Mouse (Mus musculus) MEL (cell line): ENCODE results near the gene Nt5c3b. TPM values are rescaled to one million over a fixed set of nuclear protein-coding genes. Genes with fewer than 3 reads are reported as not detected.

Experiments used
- DNase-seq: peaks from one replicate; pipeline ENCODE4 v3.0.0; 2011; ENCODE audit warnings: low read depth, low spot score
- H3K27ac ChIP-seq: 2 replicates; pipeline ENCODE4 v1.5.1; 2012; ENCODE audit warnings: low read depth, mild to moderate bottlenecking, control low read depth, low read length, moderate library complexity; ENCODE audit not compliant: control insufficient read depth
- H3K27me3 ChIP-seq, 2 experiments: fragments of 150-350 bp in 1 of 2; sonication (generic) in 1 of 2; 2 replicates each; pipeline ENCODE4 v1.6.1; 2012; ENCODE audit warnings: low read length in 2 of 2, mild to moderate bottlenecking in 2 of 2, improper control_type of control experiment in 1 of 2, moderate library complexity in 1 of 2; ENCODE audit not compliant: insufficient read depth in 2 of 2, control insufficient read depth in 1 of 2
- H3K36me3 ChIP-seq, 2 experiments: 2 replicates each; pipeline ENCODE4 v1.6.1; 2012 to 2014; ENCODE audit warnings: low read length in 2 of 2, improper control_type of control experiment in 1 of 2, inconsistent platforms in 1 of 2, mild to moderate bottlenecking in 1 of 2; ENCODE audit not compliant: insufficient read depth in 2 of 2, control insufficient read depth in 1 of 2
- H3K4me1 ChIP-seq, 2 experiments: fragments of 150-350 bp in 1 of 2; sonication (generic) in 1 of 2; 2 replicates each; pipeline ENCODE4 v1.6.1; 2012; ENCODE audit warnings: low read length in 2 of 2, improper control_type of control experiment in 1 of 2, mild to moderate bottlenecking in 1 of 2; ENCODE audit not compliant: insufficient read depth in 2 of 2, control insufficient read depth in 1 of 2
- H3K4me3 ChIP-seq, 2 experiments: fragments of 150-350 bp in 1 of 2; sonication (generic) in 1 of 2; 2 replicates each; pipeline ENCODE4 v1.5.1; 2012; ENCODE audit warnings: low read depth in 2 of 2, low read length in 2 of 2, mild to moderate bottlenecking in 2 of 2, moderate library complexity in 2 of 2, control low read depth in 1 of 2, improper control_type of control experiment in 1 of 2; ENCODE audit not compliant: control insufficient read depth in 1 of 2, insufficient read depth in 1 of 2
- H3K79me2 ChIP-seq: 2 replicates; pipeline ENCODE4 v1.6.1; 2012; ENCODE audit warnings: mild to moderate bottlenecking, low read length, moderate library complexity; ENCODE audit not compliant: control insufficient read depth, poor library complexity, insufficient read depth
- H3K9ac ChIP-seq: 2 replicates; pipeline ENCODE4 v1.6.1; 2012; ENCODE audit warnings: low read depth, mild to moderate bottlenecking, control low read depth, low read length, moderate library complexity; ENCODE audit not compliant: control insufficient read depth, poor library complexity, severe bottlenecking
- H3K9me3 ChIP-seq: fragments of 150-350 bp; sonication (generic); replicated peaks from 2 replicates; pipeline ENCODE4 v1.6.1; 2012; ENCODE audit warnings: mild to moderate bottlenecking, low read length, improper control_type of control experiment, moderate library complexity; ENCODE audit not compliant: insufficient read depth
- BHLHE40 ChIP-seq: IDR thresholded peaks from 2 replicates; pipeline ENCODE4 v1.6.1; 2012; ENCODE audit warnings: low read depth, mild to moderate bottlenecking, inconsistent platforms, low read length, improper control_type of control experiment, borderline replicate concordance
- CHD1 ChIP-seq: IDR thresholded peaks from 2 replicates; pipeline ENCODE4 v1.6.1; 2012; ENCODE audit warnings: low read depth, mild to moderate bottlenecking, inconsistent platforms, low read length, improper control_type of control experiment
- CHD2 ChIP-seq: IDR thresholded peaks from 2 replicates; pipeline ENCODE4 v1.6.1; 2011; ENCODE audit warnings: low read length, improper control_type of control experiment
- CTCF ChIP-seq, 3 experiments: IDR thresholded peaks in 2 of 3; conservative IDR thresholded peaks in 1 of 3; 2 replicates each; pipeline ENCODE4 v1.5.1; 2011 to 2012; ENCODE audit warnings: low read length in 3 of 3, low read depth in 2 of 3, mild to moderate bottlenecking in 2 of 3, improper control_type of control experiment in 1 of 3, inconsistent platforms in 1 of 3, mixed read lengths in 1 of 3, moderate library complexity in 1 of 3; ENCODE audit not compliant: control insufficient read depth in 1 of 3, insufficient read depth in 1 of 3, poor library complexity in 1 of 3, severe bottlenecking in 1 of 3
- E2F4 ChIP-seq: IDR thresholded peaks from 2 replicates; pipeline ENCODE4 v1.6.1; 2011; ENCODE audit warnings: low read depth, low read length, improper control_type of control experiment, borderline replicate concordance
- EP300 ChIP-seq, 2 experiments: IDR thresholded peaks; 2 replicates each; pipeline ENCODE4 v1.6.1; 2011; ENCODE audit warnings: improper control_type of control experiment in 2 of 2, low read length in 2 of 2, low read depth in 1 of 2, mild to moderate bottlenecking in 1 of 2
- GABPA ChIP-seq: IDR thresholded peaks from 2 replicates; pipeline ENCODE4 v1.6.1; 2012; ENCODE audit warnings: low read depth, mild to moderate bottlenecking, inconsistent platforms, low read length, improper control_type of control experiment, moderate library complexity
- GATA1 ChIP-seq: IDR thresholded peaks from 2 replicates; pipeline ENCODE4 v1.6.1; 2011; ENCODE audit warnings: low read depth, low read length, improper control_type of control experiment
- JUND ChIP-seq: IDR thresholded peaks from 2 replicates; pipeline ENCODE4 v1.6.1; 2011; ENCODE audit warnings: low read depth, mild to moderate bottlenecking, improper control_type of control experiment, low read length
- KAT2A ChIP-seq: conservative IDR thresholded peaks from 2 replicates; pipeline ENCODE4 v1.6.1; 2012; ENCODE audit warnings: low read depth, low read length, improper control_type of control experiment, inconsistent platforms
- MAX ChIP-seq: IDR thresholded peaks from 2 replicates; pipeline ENCODE4 v1.6.1; 2011; ENCODE audit warnings: low read length, improper control_type of control experiment
- MXI1 ChIP-seq: IDR thresholded peaks from 2 replicates; pipeline ENCODE4 v1.6.1; 2011; ENCODE audit warnings: mild to moderate bottlenecking, low read depth, low read length, improper control_type of control experiment
- MYB ChIP-seq: IDR thresholded peaks from 2 replicates; pipeline ENCODE4 v1.6.1; 2011; ENCODE audit warnings: mild to moderate bottlenecking, low read depth, low read length, improper control_type of control experiment
- MYC ChIP-seq: IDR thresholded peaks from 2 replicates; pipeline ENCODE4 v1.6.1; 2011; ENCODE audit warnings: low read depth, mild to moderate bottlenecking, low read length, improper control_type of control experiment, moderate library complexity
- NELFE ChIP-seq: IDR thresholded peaks from 2 replicates; pipeline ENCODE4 v1.6.1; 2011; ENCODE audit warnings: low read depth, low read length, improper control_type of control experiment
- NRF1 ChIP-seq: IDR thresholded peaks from 2 replicates; pipeline ENCODE4 v1.6.1; 2014; ENCODE audit warnings: low read depth, mild to moderate bottlenecking, inconsistent platforms, low read length, improper control_type of control experiment, moderate library complexity; ENCODE audit not compliant: poor library complexity, insufficient read depth, severe bottlenecking
- POLR2A ChIP-seq, 2 experiments: IDR thresholded peaks; 2 replicates each; pipeline ENCODE4 v1.6.1; 2011 to 2012; ENCODE audit warnings: low read length in 2 of 2, mild to moderate bottlenecking in 2 of 2, control low read depth in 1 of 2, improper control_type of control experiment in 1 of 2, low read depth in 1 of 2, moderate library complexity in 1 of 2; ENCODE audit not compliant: control insufficient read depth in 1 of 2, insufficient read depth in 1 of 2, poor library complexity in 1 of 2
- POLR2AphosphoS2 ChIP-seq: IDR thresholded peaks from 2 replicates; pipeline ENCODE4 v1.6.1; 2011; ENCODE audit warnings: low read length, improper control_type of control experiment
- POLR2AphosphoS5 ChIP-seq: IDR thresholded peaks from 2 replicates; pipeline ENCODE4 v1.6.1; 2012; ENCODE audit warnings: low read depth, borderline replicate concordance, mild to moderate bottlenecking, inconsistent platforms, low read length, moderate library complexity, mixed read lengths
- RCOR1 ChIP-seq: IDR thresholded peaks from 2 replicates; pipeline ENCODE4 v1.6.1; 2012; ENCODE audit warnings: low read depth, mild to moderate bottlenecking, inconsistent platforms, low read length, improper control_type of control experiment
- SIN3A ChIP-seq: IDR thresholded peaks from 2 replicates; pipeline ENCODE4 v1.6.1; 2012; ENCODE audit warnings: low read length, improper control_type of control experiment, inconsistent platforms
- TAL1 ChIP-seq: IDR thresholded peaks from 2 replicates; pipeline ENCODE4 v1.6.1; 2012; ENCODE audit warnings: mild to moderate bottlenecking, inconsistent platforms, low read length, moderate library complexity, mixed read lengths
- TBP ChIP-seq: IDR thresholded peaks from 2 replicates; pipeline ENCODE4 v1.8.0; 2011; ENCODE audit warnings: low read depth, low read length, improper control_type of control experiment
- TCF12 ChIP-seq: IDR thresholded peaks from 2 replicates; pipeline ENCODE4 v1.6.1; 2014; ENCODE audit warnings: low read depth, mild to moderate bottlenecking, inconsistent platforms, low read length, improper control_type of control experiment, moderate library complexity
- UBTF ChIP-seq: IDR thresholded peaks from 2 replicates; pipeline ENCODE4 v1.6.1; 2012; ENCODE audit warnings: low read depth, mild to moderate bottlenecking, inconsistent platforms, low read length, improper control_type of control experiment, moderate library complexity, borderline replicate concordance; ENCODE audit not compliant: insufficient read depth
- USF1 ChIP-seq: IDR thresholded peaks from 2 replicates; pipeline ENCODE4 v1.6.1; 2014; ENCODE audit warnings: low read depth, mild to moderate bottlenecking, inconsistent platforms, low read length, improper control_type of control experiment, moderate library complexity
- USF2 ChIP-seq, 2 experiments: IDR thresholded peaks; 2 replicates each; pipeline ENCODE4 v1.6.1; 2011 to 2012; ENCODE audit warnings: improper control_type of control experiment in 2 of 2, low read length in 2 of 2, borderline replicate concordance in 1 of 2, inconsistent platforms in 1 of 2, low read depth in 1 of 2, mild to moderate bottlenecking in 1 of 2; ENCODE audit not compliant: insufficient read depth in 1 of 2
- ZC3H11A ChIP-seq: IDR thresholded peaks from 2 replicates; pipeline ENCODE4 v1.6.1; 2012; ENCODE audit warnings: low read depth, mild to moderate bottlenecking, inconsistent platforms, low read length, improper control_type of control experiment
- ZKSCAN1 ChIP-seq: IDR thresholded peaks from 2 replicates; pipeline ENCODE4 v1.6.1; 2012; ENCODE audit warnings: low read depth, mild to moderate bottlenecking, inconsistent platforms, low read length, improper control_type of control experiment, moderate library complexity
- ZMIZ1 ChIP-seq: IDR thresholded peaks from 2 replicates; pipeline ENCODE4 v1.6.1; 2012; ENCODE audit warnings: low read depth, mild to moderate bottlenecking, inconsistent platforms, low read length, improper control_type of control experiment, moderate library complexity
- ZNF384 ChIP-seq: IDR thresholded peaks from 2 replicates; pipeline ENCODE4 v1.6.1; 2012; ENCODE audit warnings: low read depth, mild to moderate bottlenecking, inconsistent platforms, low read length, improper control_type of control experiment
- polyA plus RNA-seq, 2 experiments: library from polyadenylated mRNA; stranded (reverse) in 1 of 2; unstranded in 1 of 2; fragments of >175 nt in 1 of 2; fragments of >200 nt in 1 of 2; gene quantifications; 2 replicates each; pipeline versions ENCODE4 v1.2.1 to v1.2.4; 2012; ENCODE audit warnings: low replicate concordance in 2 of 2, low read depth in 1 of 2; ENCODE audit not compliant: insufficient read length in 2 of 2, insufficient read depth in 1 of 2, missing spikeins in 1 of 2
- total RNA-seq: library from RNA; depleted of rRNA; stranded (reverse); fragments of 300-350 nt; gene quantifications from 2 replicates; pipeline ENCODE4 v1.2.3, GENCODE M21; 2012

Nt5c3b gene
- total and polyA plus RNA-seq, 3 experiments = 61.3 to 287 (median 79.2) TPM

GRCm38 (mm10) chr11:100402682-100403081 lies 38.9 kb downstream of the Nt5c3b start:
- H3K36me3 ChIP-seq = peaks cover 0 to 27% of the 10 kb centered on the region in 2 experiments; a peak in 2 of 4 replicates
- peaks cover 20 to 48% of the 10 kb centered on the region in 2 experiments for H3K4me1 ChIP-seq
- H3K79me2 ChIP-seq = no peaks in the 10 kb centered on the region
- no peaks in the 10 kb centered on the region for H3K27me3 ChIP-seq
- peak overlapping the region in 1 of 2 experiments; percentile 15; a peak in 2 of 4 replicates for H3K4me3 ChIP-seq
- no peak overlapping the region for H3K9ac ChIP-seq
- no peak for TF ChIP-seq ZC3H11A
- TF ChIP-seq MXI1 = no peak
- TF ChIP-seq NELFE = no peak
- no peak for TF ChIP-seq EP300 (IDR thresholded peaks at IDR 0.05; ENCODE audit: low read depth in 1 of 2, low read length in 2 of 2)
- TF ChIP-seq TCF12 = no peak
- no peak for TF ChIP-seq TAL1
- TF ChIP-seq UBTF = no peak
- TF ChIP-seq GABPA = no peak
- no peak for TF ChIP-seq USF1
- TF ChIP-seq E2F4 = no peak
- no peak for TF ChIP-seq CHD1
- no peak for TF ChIP-seq KAT2A
- no peak for TF ChIP-seq GATA1
- no peak for TF ChIP-seq RCOR1
- TF ChIP-seq JUND = no peak
- TF ChIP-seq NRF1 = no peak
- H3K27ac ChIP-seq = no peak overlapping the region
- no peaks in the 10 kb centered on the region for H3K9me3 ChIP-seq
- no peak for DNase-seq

GRCm38 (mm10) chr11:100402240-100402639 lies 39.4 kb downstream of the Nt5c3b start:
- DNase-seq = peak; percentile 75
- H3K36me3 ChIP-seq = peaks cover 0 to 27% of the 10 kb centered on the region in 2 experiments; a peak in 2 of 4 replicates
- H3K9ac ChIP-seq = peak overlapping the region; percentile 28
- peaks cover 20 to 48% of the 10 kb centered on the region in 2 experiments for H3K4me1 ChIP-seq
- H3K27me3 ChIP-seq = no peaks in the 10 kb centered on the region
- peak overlapping the region; percentile 15 to 26 for H3K4me3 ChIP-seq
- H3K79me2 ChIP-seq = no peaks in the 10 kb centered on the region
- no peaks in the 10 kb centered on the region for H3K9me3 ChIP-seq
- H3K27ac ChIP-seq = no peak overlapping the region
- TF ChIP-seq CHD1 = no peak
- no peak for TF ChIP-seq CTCF (IDR thresholded peaks at IDR 0.05 in 2 of 3, conservative IDR thresholded peaks at IDR 0.05 in 1 of 3; ENCODE audit: control insufficient read depth in 1 of 3, insufficient read depth in 1 of 3, low read depth in 2 of 3, low read length in 3 of 3, poor library complexity in 1 of 3, severe bottlenecking in 1 of 3)
- peak; percentile 71 for TF ChIP-seq MAX
- TF ChIP-seq ZMIZ1 = no peak
- no peak for TF ChIP-seq TAL1
- TF ChIP-seq MYB = no peak
- TF ChIP-seq TBP = 0 out of 2 replicates have a peak, but pooled peaks have one; percentile 23
- peak; percentile 37; the same call in 1 of the 2 replicates for TF ChIP-seq CHD2
- no peak for TF ChIP-seq MYC
- no peak for TF ChIP-seq USF1
- TF ChIP-seq SIN3A = peak; percentile 91
- TF ChIP-seq EP300 (IDR thresholded peaks at IDR 0.05; ENCODE audit: low read depth in 1 of 2, low read length in 2 of 2) = peak; percentile 41 to 44; a peak in 1 of 4 replicates
- no peak for TF ChIP-seq POLR2AphosphoS5
- TF ChIP-seq POLR2AphosphoS2 = no peak
- TF ChIP-seq USF2 (IDR thresholded peaks at IDR 0.05; ENCODE audit: borderline replicate concordance in 1 of 2, insufficient read depth in 1 of 2, low read depth in 1 of 2, low read length in 2 of 2) = no peak
- TF ChIP-seq NELFE = no peak
- TF ChIP-seq GATA1 = peak; percentile 67
- TF ChIP-seq ZKSCAN1 = no peak
- no peak for TF ChIP-seq RCOR1
- 0 out of 2 replicates have a peak, but pooled peaks have one; percentile 18 for TF ChIP-seq BHLHE40
- TF ChIP-seq POLR2A (IDR thresholded peaks at IDR 0.05; ENCODE audit: control insufficient read depth in 1 of 2, insufficient read depth in 1 of 2, low read depth in 1 of 2, low read length in 2 of 2, poor library complexity in 1 of 2) = 0 out of 4 replicates have a peak, but pooled peaks of 1 of the 2 experiments have one; percentile 37
- TF ChIP-seq ZNF384 = no peak
- TF ChIP-seq JUND = no peak
